Mouse (Mus musculus) brain, embryonic 14.5 days (tissue): ENCODE measurements at regions not wholly inside any gene's neighbourhood (a gene's known extent, or its start where the extent isn't known, plus 50 kb on each side); places are given as distances from the start of the nearest gene placed in this dataset.

Experiments used
- CTCF ChIP-seq: fragments of 200-500 bp; IDR thresholded peaks from 2 replicates; pipeline ENCODE4 v1.5.1; 2012; ENCODE audit warnings: inconsistent platforms, mild to moderate bottlenecking, moderate library complexity, borderline replicate concordance; ENCODE audit not compliant: insufficient read depth, insufficient read length; ENCODE audit errors: extremely low read depth
- POLR2A ChIP-seq: fragments of 200-500 bp; IDR thresholded peaks from 2 replicates; pipeline ENCODE4 v1.6.1; 2012; ENCODE audit warnings: mild to moderate bottlenecking, inconsistent platforms, borderline replicate concordance; ENCODE audit not compliant: poor library complexity, insufficient read depth, insufficient read length, severe bottlenecking; ENCODE audit errors: extremely low read depth

- TF ChIP-seq CTCF, result no peak
- no peak for TF ChIP-seq POLR2A
Measured at GRCm38 (mm10) chr14:58714856-58715255, 427.8 kb downstream of the 1700129C05Rik start.
